Mouse (Mus musculus): ENCODE results near the gene Dnah6. TPM values are rescaled to one million over a fixed set of nuclear protein-coding genes. Genes with fewer than 3 reads are reported as not detected.
A peak's percentile ranks its signal among the peaks of the same experiment; 100 is the strongest.

The Dnah6 gene
- polyA plus RNA-seq, 2 experiments: 0.01 TPM

DNA sequence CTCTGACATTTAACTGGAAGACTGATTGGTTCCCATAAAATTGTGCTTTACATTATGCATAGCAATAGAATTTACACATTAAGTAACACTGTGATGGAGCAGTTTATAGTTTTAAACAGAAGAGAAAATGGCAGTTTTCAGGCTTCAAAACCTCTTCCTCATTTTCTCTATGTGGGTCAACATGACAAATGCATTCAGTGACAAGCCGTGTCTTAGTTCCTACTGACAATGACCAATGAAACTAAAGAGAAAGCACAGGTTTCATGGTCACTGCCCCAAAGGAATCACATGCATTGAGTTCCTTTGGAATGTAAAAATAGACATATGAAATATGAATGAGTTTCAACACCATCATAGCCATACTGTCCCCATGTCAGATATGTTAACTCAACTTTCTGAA lies 58.5 kb downstream of the Dnah6 start:
- 24% methylated on average over 1 of the region's 1 CpGs for WGBS (ENCODE audit: insufficient replicate concordance)
- no peaks in the 10 kb centered on the region for H3K9me3 ChIP-seq (ENCODE audit: control insufficient read depth, low read length)
- H3K4me3 ChIP-seq (ENCODE audit: insufficient read depth in 1 of 2, low read depth in 2 of 2, low read length in 2 of 2): no peak overlapping the region
- no peaks in the 10 kb centered on the region for H3K36me3 ChIP-seq (replicated peaks; ENCODE audit: control insufficient read depth, insufficient read depth, low read depth)
- no peaks in the 10 kb centered on the region for H3K4me1 ChIP-seq (replicated peaks; ENCODE audit: control insufficient read depth in 2 of 2, insufficient read depth in 2 of 2, low read length in 1 of 2)
- no peak overlapping the region for H3K9ac ChIP-seq (replicated peaks)
- DNase-seq (ENCODE audit: low read depth in 3 of 3, low spot score in 3 of 3) (no peak), ATAC-seq (ENCODE audit: insufficient read depth) (no peak)
- no peak overlapping the region for H3K27ac ChIP-seq
- no peaks in the 10 kb centered on the region for H3K27me3 ChIP-seq (ENCODE audit: control insufficient read depth, insufficient read depth, low read length)
- TF ChIP-seq CTCF (IDR thresholded peaks at IDR 0.05; ENCODE audit: low read depth) (no peak), EP300 (IDR thresholded peaks at IDR 0.05; ENCODE audit: low read depth) (no peak)
- no peak overlapping the region for H3K4me2 ChIP-seq (ENCODE audit: low read depth)

DNA sequence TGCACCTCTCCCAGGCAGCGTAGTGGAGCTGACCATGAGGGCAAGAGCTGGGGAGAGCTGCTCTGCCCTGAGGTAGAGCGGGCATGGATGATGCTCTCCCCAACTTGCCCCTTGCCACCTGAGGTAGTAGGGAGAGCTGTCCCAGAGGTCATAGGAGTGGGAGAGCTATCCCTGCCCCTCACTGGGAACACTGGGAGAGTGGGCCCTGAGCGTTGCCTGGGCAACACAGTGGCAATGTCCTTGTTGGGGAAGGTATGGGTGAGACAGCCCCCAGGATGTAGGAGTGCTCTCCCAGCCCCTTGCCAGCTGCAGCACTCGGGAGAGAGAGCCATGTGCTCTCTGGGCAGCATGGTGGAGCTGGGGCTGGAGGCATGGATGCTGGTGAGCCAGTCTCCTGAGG lies 60.1 kb downstream of the Dnah6 start:
- no peaks in the 10 kb centered on the region for H3K27me3 ChIP-seq (ENCODE audit: control insufficient read depth, insufficient read depth, low read length)
- DNase-seq (ENCODE audit: low read depth in 3 of 3, low spot score in 3 of 3): no peak
- no peaks in the 10 kb centered on the region for H3K36me3 ChIP-seq (replicated peaks; ENCODE audit: control insufficient read depth, insufficient read depth, low read depth)
- no peak overlapping the region for H3K4me2 ChIP-seq (ENCODE audit: low read depth)
- ATAC-seq (ENCODE audit: insufficient read depth): no peak
- H3K9me3 ChIP-seq (ENCODE audit: control insufficient read depth, low read length): no peaks in the 10 kb centered on the region
- H3K9ac ChIP-seq (replicated peaks): no peak overlapping the region
- no peaks in the 10 kb centered on the region for H3K4me1 ChIP-seq (replicated peaks; ENCODE audit: control insufficient read depth in 2 of 2, insufficient read depth in 2 of 2, low read length in 1 of 2)
- H3K27ac ChIP-seq: no peak overlapping the region
- 58% methylated on average over 4 of the region's 4 CpGs for WGBS (ENCODE audit: insufficient replicate concordance)
- no peak overlapping the region for H3K4me3 ChIP-seq (ENCODE audit: insufficient read depth in 1 of 2, low read depth in 2 of 2, low read length in 2 of 2)
- TF ChIP-seq EP300 (IDR thresholded peaks at IDR 0.05; ENCODE audit: low read depth) (no peak), CTCF (IDR thresholded peaks at IDR 0.05; ENCODE audit: low read depth) (no peak)

DNA sequence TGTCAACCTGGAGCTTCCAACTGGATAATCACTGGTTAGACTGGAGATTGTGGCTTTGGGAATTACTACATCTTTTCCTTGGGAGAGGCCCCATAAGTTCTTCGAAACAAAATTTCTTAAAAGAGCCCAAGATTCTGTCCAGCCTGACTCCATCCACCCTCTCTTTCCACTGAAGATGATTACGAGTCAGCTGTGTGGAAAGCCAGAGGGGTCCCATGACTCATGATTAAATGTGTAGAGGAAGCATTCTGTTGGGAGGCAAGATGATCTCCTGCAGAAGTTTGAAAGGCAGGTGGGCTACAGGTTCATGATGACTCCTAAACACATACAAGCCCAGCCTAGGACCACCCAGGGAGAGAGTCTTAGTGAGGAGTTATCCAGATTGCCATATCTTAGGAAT lies 66.0 kb downstream of the Dnah6 start:
- H3K4me1 ChIP-seq (replicated peaks; ENCODE audit: control insufficient read depth in 2 of 2, insufficient read depth in 2 of 2, low read length in 1 of 2): no peaks in the 10 kb centered on the region
- no peak overlapping the region for H3K9ac ChIP-seq (replicated peaks)
- no peak overlapping the region for H3K4me2 ChIP-seq (ENCODE audit: low read depth)
- H3K9me3 ChIP-seq (ENCODE audit: control insufficient read depth, low read length): no peaks in the 10 kb centered on the region
- no peak overlapping the region for H3K4me3 ChIP-seq (ENCODE audit: insufficient read depth in 1 of 2, low read depth in 2 of 2, low read length in 2 of 2)
- TF ChIP-seq CTCF (IDR thresholded peaks at IDR 0.05; ENCODE audit: low read depth) (no peak), EP300 (IDR thresholded peaks at IDR 0.05; ENCODE audit: low read depth) (no peak)
- no peak overlapping the region for H3K27ac ChIP-seq
- ATAC-seq (ENCODE audit: insufficient read depth): no peak
- H3K27me3 ChIP-seq (ENCODE audit: control insufficient read depth, insufficient read depth, low read length): no peaks in the 10 kb centered on the region
- 61% methylated on average over 2 of the region's 2 CpGs for WGBS (ENCODE audit: insufficient replicate concordance)
- no peak for DNase-seq (ENCODE audit: low read depth in 3 of 3, low spot score in 3 of 3)
- H3K36me3 ChIP-seq (replicated peaks; ENCODE audit: control insufficient read depth, insufficient read depth, low read depth): no peaks in the 10 kb centered on the region

DNA sequence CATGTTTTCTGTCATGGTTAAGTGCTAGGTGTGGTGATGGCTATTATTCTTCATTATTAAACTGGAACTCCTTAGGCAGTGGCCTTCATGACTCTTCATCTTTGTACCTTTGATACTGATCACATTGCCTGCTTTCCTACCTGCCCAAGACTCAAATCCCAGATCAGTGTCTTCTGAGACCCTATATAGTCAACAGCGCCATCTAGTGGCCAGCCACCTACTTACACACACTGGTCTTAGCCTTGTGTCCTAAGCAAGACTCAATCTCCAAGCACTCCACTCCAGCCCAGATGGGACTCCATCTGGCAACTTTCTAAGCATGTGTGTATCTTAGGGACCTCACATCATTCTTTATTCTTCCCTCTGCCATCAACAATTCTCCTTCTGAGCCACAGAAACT lies 67.8 kb downstream of the Dnah6 start:
- no peak for ATAC-seq (ENCODE audit: insufficient read depth)
- no peaks in the 10 kb centered on the region for H3K36me3 ChIP-seq (replicated peaks; ENCODE audit: control insufficient read depth, insufficient read depth, low read depth)
- no peak overlapping the region for H3K4me2 ChIP-seq (ENCODE audit: low read depth)

DNA sequence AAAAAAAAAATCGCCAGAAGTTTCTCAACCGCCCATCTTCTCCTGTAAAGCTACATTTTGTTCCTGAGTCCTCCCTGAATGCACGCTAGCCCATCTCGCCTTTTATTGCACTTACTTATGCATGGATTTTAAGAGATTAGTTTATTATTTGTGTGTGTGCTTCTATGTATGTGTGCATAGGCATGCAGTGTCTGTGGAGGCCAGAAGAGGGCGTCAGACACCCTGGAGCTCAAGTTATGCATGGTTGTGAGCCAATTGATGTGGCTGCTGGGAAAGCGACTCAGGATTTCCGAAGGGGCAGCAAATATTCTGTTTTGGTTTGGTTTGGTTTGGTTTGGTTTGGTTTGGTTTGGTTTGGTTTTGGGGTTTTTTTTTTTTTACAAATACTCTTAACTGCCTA lies 78.0 kb downstream of the Dnah6 start:
- Histone ChIP-seq H3K9me3 (ENCODE audit: control insufficient read depth, low read length) (no peaks in the 10 kb centered on the region), H3K27ac (no peak overlapping the region), H3K4me3 (ENCODE audit: insufficient read depth in 1 of 2, low read depth in 2 of 2, low read length in 2 of 2) (no peak overlapping the region), H3K27me3 (ENCODE audit: control insufficient read depth, insufficient read depth, low read length) (no peaks in the 10 kb centered on the region), H3K4me1 (replicated peaks; ENCODE audit: control insufficient read depth in 2 of 2, insufficient read depth in 2 of 2, low read length in 1 of 2) (no peaks in the 10 kb centered on the region), H3K9ac (replicated peaks) (no peak overlapping the region), H3K36me3 (replicated peaks; ENCODE audit: control insufficient read depth, insufficient read depth, low read depth) (no peaks in the 10 kb centered on the region), H3K4me2 (ENCODE audit: low read depth) (no peak overlapping the region)
- no peak for DNase-seq (ENCODE audit: low read depth in 3 of 3, low spot score in 3 of 3)
- no peak for ATAC-seq (ENCODE audit: insufficient read depth)
- WGBS (ENCODE audit: insufficient replicate concordance): 73% methylated on average over 7 of the region's 7 CpGs
- TF ChIP-seq CTCF (IDR thresholded peaks at IDR 0.05; ENCODE audit: low read depth) (0 out of 2 replicates have a peak, but pooled peaks have one; percentile 7), EP300 (IDR thresholded peaks at IDR 0.05; ENCODE audit: low read depth) (no peak)

More for the DNA sequence above, 67.8 kb downstream of the Dnah6 start:
- Histone ChIP-seq H3K9ac (replicated peaks) (no peak overlapping the region), H3K27me3 (ENCODE audit: control insufficient read depth, insufficient read depth, low read length) (no peaks in the 10 kb centered on the region), H3K27ac (no peak overlapping the region), H3K9me3 (ENCODE audit: control insufficient read depth, low read length) (no peaks in the 10 kb centered on the region), H3K4me3 (ENCODE audit: insufficient read depth in 1 of 2, low read depth in 2 of 2, low read length in 2 of 2) (no peak overlapping the region), H3K4me1 (replicated peaks; ENCODE audit: control insufficient read depth in 2 of 2, insufficient read depth in 2 of 2, low read length in 1 of 2) (no peaks in the 10 kb centered on the region)
- TF ChIP-seq CTCF (IDR thresholded peaks at IDR 0.05; ENCODE audit: low read depth): peak; percentile 86
- no peak for TF ChIP-seq EP300 (IDR thresholded peaks at IDR 0.05; ENCODE audit: low read depth)
- WGBS (ENCODE audit: insufficient replicate concordance): 0% methylated on average over 1 of the region's 1 CpGs
- peak; percentile 33 to 41 (median 40) for DNase-seq (ENCODE audit: low read depth in 3 of 3, low spot score in 3 of 3)

All from liver, embryonic 14.5 days (tissue).